ENCODE assay signal across 8 mouse cellular contexts in genomic region chrX:9199761-9200371, GRCm38 (mm10). TPM values are rescaled to one million over a fixed set of nuclear protein-coding genes. Genes with fewer than 3 reads are reported as not detected.
DNase-seq lines count a peak whose midpoint lies in the region; ATAC-seq and TF ChIP-seq lines count a peak whose summit lies in the region.

TSS of gene Lancl3 (plus strand) at chrX:9199902.

- no peaks in the 10 kb centered on the region for H3K4me1 ChIP-seq in heart, embryonic 11.5 days (ENCODE audit: control insufficient read depth, insufficient read depth, low read length)
- no peaks in the 10 kb centered on the region for H3K4me1 ChIP-seq in lung, embryonic 16.5 days (replicated peaks; ENCODE audit: control insufficient read depth, insufficient read depth, low read length)

- peak within 1 kb of the TSS; percentile 46 for H3K4me3 ChIP-seq in heart, embryonic 11.5 days (ENCODE audit: low read depth, low read length)
- peak within 1 kb of the TSS; percentile 47 for H3K4me3 ChIP-seq in lung, embryonic 16.5 days (ENCODE audit: low read length)

- in situ Hi-C loops in Patski (cut with MboI; ENCODE audit: low pct_unique_long_range_greater_than_20kb), result no loop called here

- POLR2A ChIA-PET in Patski (lab: Charles Lee), result no interaction called here

- peak; percentile 9 to 14 for DNase-seq in B cell, adult 2 months
- DNase-seq in Patski (ENCODE audit: low read depth, low spot score), result no peak
- DNase-seq in cerebellum, postnatal 4 days (ENCODE audit: low spot score in 2 of 2), result peak; percentile 5 to 18
- DNase-seq in kidney, adult 8-10 months, result peak; percentile 38 to 45
- peak; percentile 49 for DNase-seq in ovary, postnatal 36 days (ENCODE audit: low spot score)
- no peak for DNase-seq in layer of hippocampus, adult 18-20 months (ENCODE audit: low spot score in 2 of 2)

- H3K9ac ChIP-seq in heart, embryonic 11.5 days (ENCODE audit: low read depth, low read length), result peak within 1 kb of the TSS; percentile 17; the same call in 1 of the 2 replicates
- peak within 1 kb of the TSS; percentile 54 for H3K9ac ChIP-seq in lung, embryonic 16.5 days (ENCODE audit: low read length)

- no peaks in the 10 kb centered on the region for H3K36me3 ChIP-seq in heart, embryonic 11.5 days (ENCODE audit: control insufficient read depth, insufficient read depth, low read length)
- H3K36me3 ChIP-seq in lung, embryonic 16.5 days (ENCODE audit: control insufficient read depth, insufficient read depth, low read length), result no peaks in the 10 kb centered on the region

- peak within 1 kb of the TSS; percentile 65 for H3K4me2 ChIP-seq in heart, embryonic 11.5 days
- peak within 1 kb of the TSS; percentile 70 for H3K4me2 ChIP-seq in lung, embryonic 16.5 days (ENCODE audit: low read depth, low read length)

- CTCF ChIA-PET in Patski (lab: Charles Lee), result no interaction called here

- H3K27ac ChIP-seq in heart, embryonic 11.5 days (ENCODE audit: low read depth, low read length), result no peak within 1 kb of the TSS
- no peak within 1 kb of the TSS for H3K27ac ChIP-seq in lung, embryonic 16.5 days (ENCODE audit: low read length)

- peaks cover 22% of the 10 kb centered on the region for H3K27me3 ChIP-seq in Patski
- H3K27me3 ChIP-seq in heart, embryonic 11.5 days (ENCODE audit: control insufficient read depth, insufficient read depth, low read length), result peaks cover 11% of the 10 kb centered on the region; the same call in 1 of the 2 replicates
- no peaks in the 10 kb centered on the region for H3K27me3 ChIP-seq in lung, embryonic 16.5 days (ENCODE audit: control insufficient read depth, insufficient read depth, low read depth, low read length)

- no peak for TF ChIP-seq CTCF in Patski (IDR thresholded peaks at IDR 0.05)

- ATAC-seq in Patski, result peak; percentile 29
- ATAC-seq in heart, embryonic 11.5 days (replicated peaks; ENCODE audit: insufficient number of reproducible peaks, low FRiP score, low TSS enrichment), result peak; percentile 59
- ATAC-seq in lung, embryonic 16.5 days (ENCODE audit: low read depth), result peak; percentile 84

- no peaks in the 10 kb centered on the region for H3K9me3 ChIP-seq in heart, embryonic 11.5 days (replicated peaks; ENCODE audit: control insufficient read depth, low read length)
- H3K9me3 ChIP-seq in lung, embryonic 16.5 days (ENCODE audit: control insufficient read depth, low read length), result no peaks in the 10 kb centered on the region

- 7% methylated on average over 36 of the region's 49 CpGs for WGBS in heart, embryonic 11.5 days (ENCODE audit: insufficient replicate concordance)
- WGBS in lung, embryonic 16.5 days, result 8% methylated on average over 37 of the region's 49 CpGs

RNA-seq across cellular contexts. Expression of gene Lancl3, which starts in this region (rescaled TPM):
- polyA plus RNA-seq in Patski (2021), result 0.01 TPM
- 0.43 and 0.45 TPM in 2 replicates for polyA plus RNA-seq in heart, embryonic 11.5 days (2014; fragmentation: Nextera tagmentation; extraction: Ambion mirVana)
- 0.93 and 1.1 TPM in 2 replicates for polyA plus RNA-seq in lung, embryonic 16.5 days (2015; fragmentation: Nextera tagmentation; extraction: Ambion mirVana)
- 1 to 10 TPM; 4.8 to 6.9 TPM for total RNA-seq in layer of hippocampus, adult 18-20 months (2021)

Comparison
In these comparisons a context has a peak if more than half of its experiments do, and no peak if none do; other contexts are left out.
1. Peak in ATAC-seq in Patski; RNA of the gene not detected or under 1 TPM.
2. Peak in ATAC-seq, H3K4me3 ChIP-seq, H3K9ac ChIP-seq and H3K4me2 ChIP-seq in heart, embryonic 11.5 days; RNA of the gene not detected or under 1 TPM.
3. DNase-seq: peak in B cell, adult 2 months (2 of 2), cerebellum, postnatal 4 days (2 of 2), kidney, adult 8-10 months (2 of 2) and ovary, postnatal 36 days (single experiment); none in Patski (single experiment) and layer of hippocampus, adult 18-20 months (0 of 2).
4. ATAC-seq: peak in every context shown above with its lines; median percentile 84 in lung, embryonic 16.5 days; 59 in heart, embryonic 11.5 days; 29 in Patski.